Mouse (Mus musculus) cortical plate, adult 2 months (tissue): ENCODE measurements around the gene Ppib.

Experiments
- CTCF ChIP-seq: fragments of 200-500 bp; IDR thresholded peaks from 2 replicates; pipeline ENCODE4 v1.5.1; 2011; ENCODE audit warnings: mild to moderate bottlenecking, control low read depth, low read length; ENCODE audit not compliant: insufficient read depth; ENCODE audit errors: extremely low read depth
- POLR2A ChIP-seq: fragments of 200-500 bp; IDR thresholded peaks from 2 replicates; pipeline ENCODE4 v1.6.1; 2011; ENCODE audit warnings: mild to moderate bottlenecking, low read length, control low read depth; ENCODE audit not compliant: insufficient read depth; ENCODE audit errors: extremely low read depth

GRCm38 (mm10) chr9:66053620-66054019 lies 6.4 kb upstream of the Ppib start:
- TF ChIP-seq CTCF = no peak
- no peak for TF ChIP-seq POLR2A
